ENCODE assay signal across 36 mouse cellular contexts in genomic region chr9:73005106-73005505, GRCm38 (mm10). TPM values are rescaled to one million over a fixed set of nuclear protein-coding genes. Genes with fewer than 3 reads are reported as not detected.
"Had no signal": no experiment of that assay in that cellular context is flagged by ENCODE, and none has a peak within 500 bp of the region (broad histone marks: within the 10 kb centered on the region; RNA-seq: fewer than 3 reads in every experiment).

No protein-coding gene starts in this region.

- ATAC-seq: hindbrain, postnatal 0 days; intestine, postnatal 0 days had no signal

- DNase-seq: gastrocnemius, postnatal 14 days; gastrocnemius, postnatal 36 days; heart, adult 11 months; heart, adult 2 months; heart, postnatal 14 days; heart, postnatal 36 days; kidney, adult 18-20 months; kidney, adult 8-10 months; kidney, postnatal 10 days; kidney, postnatal 25 days; kidney, postnatal 4 days; liver; liver, embryonic 13.5 days had no signal

- H3K4me3 ChIP-seq: heart, adult 2 months; heart, embryonic 13.5 days; heart, embryonic 15.5 days; hindbrain, embryonic 13.5 days; hindbrain, embryonic 15.5 days; layer of hippocampus, adult 2 months; left cerebral cortex, adult 2 months; limb, embryonic 10.5 days; limb, embryonic 12.5 days; liver, embryonic 13.5 days had no signal

- H3K27ac ChIP-seq: heart, adult 2 months; heart, embryonic 13.5 days; heart, embryonic 15.5 days; hindbrain, embryonic 13.5 days; hindbrain, embryonic 15.5 days; hindbrain, postnatal 0 days; layer of hippocampus, adult 2 months; left cerebral cortex, adult 2 months; limb, embryonic 10.5 days; limb, embryonic 12.5 days; liver, embryonic 13.5 days had no signal

- H3K9ac ChIP-seq: heart, embryonic 13.5 days; heart, embryonic 15.5 days; hindbrain, embryonic 13.5 days; hindbrain, embryonic 15.5 days; limb, embryonic 12.5 days; liver, embryonic 13.5 days had no signal

- H3K4me2 ChIP-seq: heart, embryonic 11.5 days; heart, embryonic 13.5 days; heart, embryonic 15.5 days; hindbrain, embryonic 13.5 days; hindbrain, embryonic 15.5 days; limb, embryonic 12.5 days; liver, embryonic 11.5 days; liver, embryonic 13.5 days had no signal

- H3K4me1 ChIP-seq: heart, embryonic 13.5 days; heart, embryonic 15.5 days; hindbrain, embryonic 13.5 days; hindbrain, embryonic 15.5 days; limb, embryonic 10.5 days; limb, embryonic 12.5 days had no signal

- H3K27me3 ChIP-seq: heart, embryonic 13.5 days; heart, embryonic 15.5 days; hindbrain, embryonic 13.5 days; hindbrain, embryonic 15.5 days; limb, embryonic 12.5 days; liver, embryonic 13.5 days had no signal

- H3K9me3 ChIP-seq: heart, embryonic 13.5 days; heart, embryonic 15.5 days; hindbrain, embryonic 13.5 days; hindbrain, embryonic 15.5 days; limb, embryonic 10.5 days; limb, embryonic 12.5 days; liver, embryonic 13.5 days had no signal

RNA-seq across cellular contexts. Expression of gene Gm44503, which starts 46.5 kb away (rescaled TPM):
- total RNA-seq: gastrocnemius, adult 18-20 months; gastrocnemius, adult 8-10 months; gastrocnemius, postnatal 14 days; heart, postnatal 36 days; hematopoietic stem cell, adult 5-6 weeks; hindbrain, postnatal 0 days; layer of hippocampus, adult 2 months; layer of hippocampus, postnatal 10 days; left cerebral cortex, adult 2 months; left cerebral cortex, postnatal 36 days had no signal
- polyA plus RNA-seq: gonadal fat pad, adult 2 months; heart, adult 2 months; heart, embryonic 11.5 days; heart, embryonic 13.5 days; heart, embryonic 15.5 days; heart, postnatal 0 days; hindbrain, embryonic 13.5 days; hindbrain, embryonic 15.5 days; hindbrain, postnatal 0 days; intestine, embryonic 14.5 days; intestine, postnatal 0 days; kidney, embryonic 14.5 days; kidney, embryonic 16.5 days; limb, embryonic 10.5 days; limb, embryonic 12.5 days; limb, embryonic 14.5 days; liver, embryonic 11.5 days; liver, embryonic 13.5 days had no signal
